Mouse (Mus musculus) MEL (cell line): ENCODE results near the gene Abcd4. TPM values are rescaled to one million over a fixed set of nuclear protein-coding genes. Genes with fewer than 3 reads are reported as not detected.

ENCODE experiments used
- DNase-seq: peaks from one replicate; pipeline ENCODE4 v3.0.0; 2011; ENCODE audit warnings: low read depth, low spot score
- H3K27ac ChIP-seq: 2 replicates; pipeline ENCODE4 v1.5.1; 2012; ENCODE audit warnings: low read depth, mild to moderate bottlenecking, control low read depth, low read length, moderate library complexity; ENCODE audit not compliant: control insufficient read depth
- H3K27me3 ChIP-seq, 2 experiments: fragments of 150-350 bp in 1 of 2; sonication (generic) in 1 of 2; 2 replicates each; pipeline ENCODE4 v1.6.1; 2012; ENCODE audit warnings: low read length in 2 of 2, mild to moderate bottlenecking in 2 of 2, improper control_type of control experiment in 1 of 2, moderate library complexity in 1 of 2; ENCODE audit not compliant: insufficient read depth in 2 of 2, control insufficient read depth in 1 of 2
- H3K36me3 ChIP-seq, 2 experiments: 2 replicates each; pipeline ENCODE4 v1.6.1; 2012 to 2014; ENCODE audit warnings: low read length in 2 of 2, improper control_type of control experiment in 1 of 2, inconsistent platforms in 1 of 2, mild to moderate bottlenecking in 1 of 2; ENCODE audit not compliant: insufficient read depth in 2 of 2, control insufficient read depth in 1 of 2
- H3K4me1 ChIP-seq, 2 experiments: fragments of 150-350 bp in 1 of 2; sonication (generic) in 1 of 2; 2 replicates each; pipeline ENCODE4 v1.6.1; 2012; ENCODE audit warnings: low read length in 2 of 2, improper control_type of control experiment in 1 of 2, mild to moderate bottlenecking in 1 of 2; ENCODE audit not compliant: insufficient read depth in 2 of 2, control insufficient read depth in 1 of 2
- H3K4me3 ChIP-seq, 2 experiments: fragments of 150-350 bp in 1 of 2; sonication (generic) in 1 of 2; 2 replicates each; pipeline ENCODE4 v1.5.1; 2012; ENCODE audit warnings: low read depth in 2 of 2, low read length in 2 of 2, mild to moderate bottlenecking in 2 of 2, moderate library complexity in 2 of 2, control low read depth in 1 of 2, improper control_type of control experiment in 1 of 2; ENCODE audit not compliant: control insufficient read depth in 1 of 2, insufficient read depth in 1 of 2
- H3K79me2 ChIP-seq: 2 replicates; pipeline ENCODE4 v1.6.1; 2012; ENCODE audit warnings: mild to moderate bottlenecking, low read length, moderate library complexity; ENCODE audit not compliant: control insufficient read depth, poor library complexity, insufficient read depth
- H3K9ac ChIP-seq: 2 replicates; pipeline ENCODE4 v1.6.1; 2012; ENCODE audit warnings: low read depth, mild to moderate bottlenecking, control low read depth, low read length, moderate library complexity; ENCODE audit not compliant: control insufficient read depth, poor library complexity, severe bottlenecking
- H3K9me3 ChIP-seq: fragments of 150-350 bp; sonication (generic); replicated peaks from 2 replicates; pipeline ENCODE4 v1.6.1; 2012; ENCODE audit warnings: mild to moderate bottlenecking, low read length, improper control_type of control experiment, moderate library complexity; ENCODE audit not compliant: insufficient read depth
- CHD2 ChIP-seq: IDR thresholded peaks from 2 replicates; pipeline ENCODE4 v1.6.1; 2011; ENCODE audit warnings: low read length, improper control_type of control experiment
- CTCF ChIP-seq, 3 experiments: IDR thresholded peaks in 2 of 3; conservative IDR thresholded peaks in 1 of 3; 2 replicates each; pipeline ENCODE4 v1.5.1; 2011 to 2012; ENCODE audit warnings: low read length in 3 of 3, low read depth in 2 of 3, mild to moderate bottlenecking in 2 of 3, improper control_type of control experiment in 1 of 3, inconsistent platforms in 1 of 3, mixed read lengths in 1 of 3, moderate library complexity in 1 of 3; ENCODE audit not compliant: control insufficient read depth in 1 of 3, insufficient read depth in 1 of 3, poor library complexity in 1 of 3, severe bottlenecking in 1 of 3
- ELF1 ChIP-seq: IDR thresholded peaks from 2 replicates; pipeline ENCODE4 v1.6.1; 2014; ENCODE audit warnings: low read depth, mild to moderate bottlenecking, inconsistent platforms, low read length, improper control_type of control experiment, moderate library complexity
- GABPA ChIP-seq: IDR thresholded peaks from 2 replicates; pipeline ENCODE4 v1.6.1; 2012; ENCODE audit warnings: low read depth, mild to moderate bottlenecking, inconsistent platforms, low read length, improper control_type of control experiment, moderate library complexity
- GATA1 ChIP-seq: IDR thresholded peaks from 2 replicates; pipeline ENCODE4 v1.6.1; 2011; ENCODE audit warnings: low read depth, low read length, improper control_type of control experiment
- HCFC1 ChIP-seq: IDR thresholded peaks from 2 replicates; pipeline ENCODE4 v1.6.1; 2012; ENCODE audit warnings: low read depth, mild to moderate bottlenecking, inconsistent platforms, low read length, improper control_type of control experiment, moderate library complexity
- KAT2A ChIP-seq: conservative IDR thresholded peaks from 2 replicates; pipeline ENCODE4 v1.6.1; 2012; ENCODE audit warnings: low read depth, low read length, improper control_type of control experiment, inconsistent platforms
- MEF2A ChIP-seq: IDR thresholded peaks from 2 replicates; pipeline ENCODE4 v1.6.1; 2014; ENCODE audit warnings: low read depth, mild to moderate bottlenecking, inconsistent platforms, low read length, improper control_type of control experiment; ENCODE audit not compliant: poor library complexity, insufficient replicate concordance, severe bottlenecking; ENCODE audit errors: extremely low read depth
- MYB ChIP-seq: IDR thresholded peaks from 2 replicates; pipeline ENCODE4 v1.6.1; 2011; ENCODE audit warnings: mild to moderate bottlenecking, low read depth, low read length, improper control_type of control experiment
- RAD21 ChIP-seq: IDR thresholded peaks from 2 replicates; pipeline ENCODE4 v1.6.1; 2011; ENCODE audit warnings: mild to moderate bottlenecking, low read depth, low read length, improper control_type of control experiment
- SIN3A ChIP-seq: IDR thresholded peaks from 2 replicates; pipeline ENCODE4 v1.6.1; 2012; ENCODE audit warnings: low read length, improper control_type of control experiment, inconsistent platforms
- SMC3 ChIP-seq: IDR thresholded peaks from 2 replicates; pipeline ENCODE4 v1.6.1; 2011; ENCODE audit warnings: low read depth, low read length, improper control_type of control experiment
- TAL1 ChIP-seq: IDR thresholded peaks from 2 replicates; pipeline ENCODE4 v1.6.1; 2012; ENCODE audit warnings: mild to moderate bottlenecking, inconsistent platforms, low read length, moderate library complexity, mixed read lengths
- TBP ChIP-seq: IDR thresholded peaks from 2 replicates; pipeline ENCODE4 v1.8.0; 2011; ENCODE audit warnings: low read depth, low read length, improper control_type of control experiment
- TCF12 ChIP-seq: IDR thresholded peaks from 2 replicates; pipeline ENCODE4 v1.6.1; 2014; ENCODE audit warnings: low read depth, mild to moderate bottlenecking, inconsistent platforms, low read length, improper control_type of control experiment, moderate library complexity
- USF1 ChIP-seq: IDR thresholded peaks from 2 replicates; pipeline ENCODE4 v1.6.1; 2014; ENCODE audit warnings: low read depth, mild to moderate bottlenecking, inconsistent platforms, low read length, improper control_type of control experiment, moderate library complexity
- USF2 ChIP-seq, 2 experiments: IDR thresholded peaks; 2 replicates each; pipeline ENCODE4 v1.6.1; 2011 to 2012; ENCODE audit warnings: improper control_type of control experiment in 2 of 2, low read length in 2 of 2, borderline replicate concordance in 1 of 2, inconsistent platforms in 1 of 2, low read depth in 1 of 2, mild to moderate bottlenecking in 1 of 2; ENCODE audit not compliant: insufficient read depth in 1 of 2
- ZMIZ1 ChIP-seq: IDR thresholded peaks from 2 replicates; pipeline ENCODE4 v1.6.1; 2012; ENCODE audit warnings: low read depth, mild to moderate bottlenecking, inconsistent platforms, low read length, improper control_type of control experiment, moderate library complexity
- polyA plus RNA-seq, 2 experiments: library from polyadenylated mRNA; stranded (reverse) in 1 of 2; unstranded in 1 of 2; fragments of >175 nt in 1 of 2; fragments of >200 nt in 1 of 2; gene quantifications; 2 replicates each; pipeline versions ENCODE4 v1.2.1 to v1.2.4; 2012; ENCODE audit warnings: low replicate concordance in 2 of 2, low read depth in 1 of 2; ENCODE audit not compliant: insufficient read length in 2 of 2, insufficient read depth in 1 of 2, missing spikeins in 1 of 2
- total RNA-seq: library from RNA; depleted of rRNA; stranded (reverse); fragments of 300-350 nt; gene quantifications from 2 replicates; pipeline ENCODE4 v1.2.3, GENCODE M21; 2012

Gene Abcd4
- total and polyA plus RNA-seq, 3 experiments, result 3.5 to 7.1 TPM; not detected in 1

- Histone ChIP-seq H3K4me3 (no peak overlapping the region; a peak in 1 of 4 replicates), H3K36me3 (no peaks in the 10 kb centered on the region), H3K9ac (no peak overlapping the region), H3K27me3 (peaks cover 4 to 5% of the 10 kb centered on the region in 2 experiments; a peak in 1 of 4 replicates), H3K79me2 (no peaks in the 10 kb centered on the region), H3K9me3 (no peaks in the 10 kb centered on the region), H3K27ac (no peak overlapping the region), H3K4me1 (no peaks in the 10 kb centered on the region)
- DNase-seq, result peak; percentile 52
- TF ChIP-seq CHD2 (no peak), ELF1 (no peak), USF2 (IDR thresholded peaks at IDR 0.05; ENCODE audit: borderline replicate concordance in 1 of 2, insufficient read depth in 1 of 2, low read depth in 1 of 2, low read length in 2 of 2) (no peak), SIN3A (no peak), RAD21 (no peak), KAT2A (no peak), GABPA (no peak), USF1 (no peak), TAL1 (no peak), TBP (no peak), MEF2A (no peak), HCFC1 (no peak), TCF12 (no peak)
Observed at GRCm38 (mm10) chr12:84567576-84567975, 49.6 kb downstream of the Abcd4 start.

- no peaks in the 10 kb centered on the region for H3K79me2 ChIP-seq
- H3K4me3 ChIP-seq, result no peak overlapping the region
- H3K27me3 ChIP-seq, result peaks cover 4 to 5% of the 10 kb centered on the region in 2 experiments; a peak in 2 of 4 replicates
- no peak overlapping the region for H3K9ac ChIP-seq
- TF ChIP-seq CTCF (IDR thresholded peaks at IDR 0.05 in 2 of 3, conservative IDR thresholded peaks at IDR 0.05 in 1 of 3; ENCODE audit: control insufficient read depth in 1 of 3, insufficient read depth in 1 of 3, low read depth in 2 of 3, low read length in 3 of 3, poor library complexity in 1 of 3, severe bottlenecking in 1 of 3), result peak; percentile 47 to 63 (median 55)
- peak; percentile 35 for TF ChIP-seq RAD21
- no peak for TF ChIP-seq MYB
- no peak for TF ChIP-seq GATA1
- 0 out of 2 replicates have a peak, but pooled peaks have one; percentile 17 for TF ChIP-seq SMC3
- no peak for TF ChIP-seq ZMIZ1
- H3K4me1 ChIP-seq, result no peaks in the 10 kb centered on the region
- H3K9me3 ChIP-seq, result no peaks in the 10 kb centered on the region
- peak; percentile 24 for DNase-seq
- H3K27ac ChIP-seq, result no peak overlapping the region
- H3K36me3 ChIP-seq, result no peaks in the 10 kb centered on the region
Observed at GRCm38 (mm10) chr12:84562558-84562957, 54.7 kb downstream of the Abcd4 start.
